ENCODE assay signal across 8 mouse cellular contexts in genomic region chr16:94289138-94290072, GRCm38 (mm10). TPM values are rescaled to one million over a fixed set of nuclear protein-coding genes. Genes with fewer than 3 reads are reported as not detected.
A peak's percentile ranks its signal among the peaks of the same experiment; 100 is the strongest.
DNase-seq lines count a peak whose midpoint lies in the region; ATAC-seq lines count a peak whose summit lies in the region.

No protein-coding gene starts in this region.

- H3K4me1 ChIP-seq in embryonic facial prominence, embryonic 15.5 days = 0 out of 2 replicates have a peak, but pooled peaks cover 8% of the 10 kb centered on the region

- WGBS in embryonic facial prominence, embryonic 15.5 days = 10% methylated on average over 28 of the region's 39 CpGs

- DNase-seq in adrenal gland, postnatal 10 days = peak; percentile 32
- no peak for DNase-seq in adrenal gland, postnatal 4 days (ENCODE audit: low spot score in 2 of 2)
- DNase-seq in adrenal gland, postnatal 14 days = peak; percentile 62
- peak; percentile 33 for DNase-seq in heart, postnatal 4 days
- peak; percentile 75 to 81 for DNase-seq in layer of hippocampus, postnatal 36 days
- DNase-seq in lung, postnatal 10 days = peak; percentile 40
- DNase-seq in right cerebral cortex, postnatal 25 days = peak; percentile 80

- H3K27ac ChIP-seq in embryonic facial prominence, embryonic 15.5 days (replicated peaks) = 0 out of 2 replicates have a peak overlapping the region, but pooled peaks have one; percentile 28

- H3K4me3 ChIP-seq in embryonic facial prominence, embryonic 15.5 days (replicated peaks) = peak overlapping the region; percentile 87

- H3K4me2 ChIP-seq in embryonic facial prominence, embryonic 15.5 days (replicated peaks) = peak overlapping the region; percentile 98

- H3K9ac ChIP-seq in embryonic facial prominence, embryonic 15.5 days = peak overlapping the region; percentile 74

- no peaks in the 10 kb centered on the region for H3K9me3 ChIP-seq in embryonic facial prominence, embryonic 15.5 days (replicated peaks)

- ATAC-seq in embryonic facial prominence, embryonic 15.5 days (ENCODE audit: insufficient number of reproducible peaks, low FRiP score, low TSS enrichment, low read depth) = no peak; the same call in none of the 2 replicates

- H3K27me3 ChIP-seq in embryonic facial prominence, embryonic 15.5 days = no peaks in the 10 kb centered on the region

- no peaks in the 10 kb centered on the region for H3K36me3 ChIP-seq in embryonic facial prominence, embryonic 15.5 days

RNA-seq across cellular contexts. Expression of gene Hlcs, which starts 24.0 kb away (rescaled TPM):
- 10 to 100 TPM; 11.9 to 13.5 TPM for total RNA-seq in adrenal gland, postnatal 10 days (2021)
- total RNA-seq in adrenal gland, postnatal 4 days (2021) = 10 to 100 TPM; 20.6 to 23.1 TPM
- 11.6 and 12.8 TPM in 2 replicates for total RNA-seq in adrenal gland, postnatal 14 days (2021)
- polyA plus RNA-seq in embryonic facial prominence, embryonic 15.5 days (2015; fragmentation: Nextera tagmentation; extraction: Ambion mirVana) = 9.2 and 11.1 TPM in 2 replicates
- 1 to 10 TPM; 8.0 to 8.2 TPM for total RNA-seq in heart, postnatal 4 days (2021)
- 10 to 100 TPM; 12.8 to 13.0 TPM for total RNA-seq in layer of hippocampus, postnatal 36 days (2021)

RNA-seq across cellular contexts. Expression of gene Ripply3, which starts 38.8 kb away (rescaled TPM):
- 1 to 10 TPM; 3.8 to 4.0 TPM for total RNA-seq in adrenal gland, postnatal 10 days (2021)
- total RNA-seq in adrenal gland, postnatal 4 days (2021) = 1 to 10 TPM; 5.5 to 6.2 TPM
- total RNA-seq in adrenal gland, postnatal 14 days (2021) = 4.4 and 5.0 TPM in 2 replicates
- 4.6 and 6.0 TPM in 2 replicates for polyA plus RNA-seq in embryonic facial prominence, embryonic 15.5 days (2015; fragmentation: Nextera tagmentation; extraction: Ambion mirVana)
- 1 to 10 TPM; 3.7 to 4.5 TPM for total RNA-seq in heart, postnatal 4 days (2021)
- total RNA-seq in layer of hippocampus, postnatal 36 days (2021) = not detected

Comparison
In these comparisons a context has a peak if more than half of its experiments do, and no peak if none do; other contexts are left out.
1. DNase-seq: peak in adrenal gland, postnatal 10 days (single experiment), adrenal gland, postnatal 14 days (single experiment), heart, postnatal 4 days (single experiment), layer of hippocampus, postnatal 36 days (2 of 2), lung, postnatal 10 days (single experiment) and right cerebral cortex, postnatal 25 days (single experiment); none in adrenal gland, postnatal 4 days (0 of 2).